Mouse (Mus musculus) heart, embryonic 16.5 days (tissue): Measurements from ENCODE around the gene Atp5g3. TPM values are rescaled to one million over a fixed set of nuclear protein-coding genes. Genes with fewer than 3 reads are reported as not detected.
A peak's percentile ranks its signal among the peaks of the same experiment; 100 is the strongest.

Source experiments
- ATAC-seq: fragments of 200-750 bp; cut with Nextera tagmentation; replicated peaks from 2 replicates; pipeline ENCODE4 v1.8.0; 2017; ENCODE audit warnings: moderate number of reproducible peaks; ENCODE audit not compliant: insufficient read depth, low FRiP score; ENCODE audit errors: extremely low read depth
- H3K27ac ChIP-seq: fragments of 300-500 bp; sonication (generic); 2 replicates; pipeline ENCODE4 v1.5.1; 2014; ENCODE audit warnings: mild to moderate bottlenecking, low read length, control low read depth, moderate library complexity
- H3K27me3 ChIP-seq: fragments of 300-500 bp; sonication (generic); 2 replicates; pipeline ENCODE4 v1.6.1; 2014; ENCODE audit warnings: low read length, mixed read lengths; ENCODE audit not compliant: control insufficient read depth, insufficient read depth
- H3K36me3 ChIP-seq: fragments of 300-500 bp; sonication (generic); 2 replicates; pipeline ENCODE4 v1.6.1; 2014; ENCODE audit not compliant: control insufficient read depth, insufficient read depth
- H3K4me1 ChIP-seq: fragments of 300-500 bp; sonication (generic); 2 replicates; pipeline ENCODE4 v1.6.1; 2014; ENCODE audit warnings: low read length, mixed read lengths; ENCODE audit not compliant: control insufficient read depth, insufficient read depth
- H3K4me2 ChIP-seq: fragments of 300-500 bp; sonication (generic); 2 replicates; pipeline ENCODE4 v1.6.1; 2014; ENCODE audit warnings: low read depth, mild to moderate bottlenecking, control low read depth, low read length
- H3K4me3 ChIP-seq: fragments of 300-500 bp; sonication (generic); 2 replicates; pipeline ENCODE4 v1.5.1; 2014; ENCODE audit warnings: mild to moderate bottlenecking, control low read depth, low read length
- H3K9ac ChIP-seq: fragments of 300-500 bp; sonication (generic); 2 replicates; pipeline ENCODE4 v1.6.1; 2014; ENCODE audit warnings: low read length, control low read depth
- H3K9me3 ChIP-seq: fragments of 300-500 bp; sonication (generic); replicated peaks from 2 replicates; pipeline ENCODE4 v1.6.1; 2016; ENCODE audit warnings: low read length; ENCODE audit not compliant: control insufficient read depth
- WGBS: fragments of 180-500 bp; shearing (Covaris S2); extraction: QIAGEN DNeasy Blood & Tissue Kit; methylation state at CpG from one replicate; pipeline ENCODE4 v1.1.7; 2014; 5-methylcytosine and 5-hydroxymethylcytosine counted together
- polyA plus RNA-seq: library from polyadenylated mRNA; unstranded; fragments of >200 nt; fragmentation: Nextera tagmentation; extraction: Ambion mirVana; gene quantifications from 2 replicates; pipeline ENCODE4 v1.2.1, GENCODE M21; 2015

The Atp5g3 gene
- polyA plus RNA-seq = 3,175 and 3,410 TPM in 2 replicates

GRCm38 (mm10) chr2:73911175-73911700, at the start of gene Atp5g3:
TSS of gene Atp5g3 (minus strand) at chr2:73911326.
- Histone ChIP-seq H3K4me1 (peaks cover 12% of the 10 kb centered on the region), H3K9ac (peak within 1 kb of the TSS; percentile 100)
- under 1% methylated on average over 38 of the region's 38 CpGs for WGBS

GRCm38 (mm10) chr2:73958342-73958741, 47.2 kb upstream of the Atp5g3 start:
- H3K4me3 ChIP-seq = no peak overlapping the region
- no peak overlapping the region for H3K4me2 ChIP-seq
- WGBS = 83% methylated on average over 6 of the region's 6 CpGs
- H3K27ac ChIP-seq = no peak overlapping the region
- no peak overlapping the region for H3K9ac ChIP-seq
- H3K27me3 ChIP-seq = no peaks in the 10 kb centered on the region
- H3K36me3 ChIP-seq = no peaks in the 10 kb centered on the region
- H3K4me1 ChIP-seq = no peaks in the 10 kb centered on the region
- no peaks in the 10 kb centered on the region for H3K9me3 ChIP-seq
- no peak for ATAC-seq

More at GRCm38 (mm10) chr2:73911175-73911700, at the start of gene Atp5g3:
- peak; percentile 94 for ATAC-seq
- Histone ChIP-seq H3K27me3 (no peaks in the 10 kb centered on the region), H3K36me3 (peaks cover 28% of the 10 kb centered on the region), H3K9me3 (no peaks in the 10 kb centered on the region), H3K4me3 (peak within 1 kb of the TSS; percentile 100), H3K27ac (peak within 1 kb of the TSS; percentile 99), H3K4me2 (peak within 1 kb of the TSS; percentile 74)

GRCm38 (mm10) chr2:73953612-73954011, 42.5 kb upstream of the Atp5g3 start:
- 87% methylated on average over 1 of the region's 1 CpGs for WGBS
- Histone ChIP-seq H3K4me2 (no peak overlapping the region), H3K27me3 (no peaks in the 10 kb centered on the region), H3K4me3 (no peak overlapping the region), H3K9ac (no peak overlapping the region), H3K4me1 (peaks cover 3% of the 10 kb centered on the region; the same call in 1 of the 2 replicates), H3K27ac (no peak overlapping the region), H3K9me3 (no peaks in the 10 kb centered on the region), H3K36me3 (no peaks in the 10 kb centered on the region)
- no peak for ATAC-seq

- Histone ChIP-seq H3K4me2 (no peak overlapping the region), H3K9ac (no peak overlapping the region), H3K9me3 (no peaks in the 10 kb centered on the region), H3K4me1 (peaks cover 3% of the 10 kb centered on the region; the same call in 1 of the 2 replicates), H3K27me3 (no peaks in the 10 kb centered on the region), H3K36me3 (no peaks in the 10 kb centered on the region), H3K27ac (no peak overlapping the region), H3K4me3 (no peak overlapping the region)
- ATAC-seq = no peak
- 62% methylated on average over 8 of the region's 8 CpGs for WGBS
These were observed 41.6 kb upstream of the Atp5g3 start for GRCm38 (mm10) chr2:73952597-73953219.

- Histone ChIP-seq H3K4me1 (peaks cover 3% of the 10 kb centered on the region; the same call in 1 of the 2 replicates), H3K4me2 (no peak overlapping the region), H3K36me3 (no peaks in the 10 kb centered on the region), H3K4me3 (no peak overlapping the region), H3K27me3 (no peaks in the 10 kb centered on the region), H3K27ac (no peak overlapping the region), H3K9me3 (no peaks in the 10 kb centered on the region), H3K9ac (no peak overlapping the region)
- WGBS = 88% methylated on average over 2 of the region's 2 CpGs
- ATAC-seq = no peak
These were observed 36.2 kb upstream of the Atp5g3 start for GRCm38 (mm10) chr2:73947360-73947759.

- Histone ChIP-seq H3K4me2 (no peak overlapping the region), H3K9ac (no peak overlapping the region), H3K36me3 (no peaks in the 10 kb centered on the region), H3K4me3 (no peak overlapping the region), H3K27me3 (no peaks in the 10 kb centered on the region), H3K9me3 (no peaks in the 10 kb centered on the region), H3K27ac (no peak overlapping the region), H3K4me1 (no peaks in the 10 kb centered on the region)
- no peak for ATAC-seq
- 89% methylated on average over 8 of the region's 8 CpGs for WGBS
These were observed 32.6 kb upstream of the Atp5g3 start for GRCm38 (mm10) chr2:73943735-73944134.

- ATAC-seq = no peak
- Histone ChIP-seq H3K9ac (no peak overlapping the region), H3K27me3 (no peaks in the 10 kb centered on the region), H3K36me3 (no peaks in the 10 kb centered on the region), H3K4me3 (no peak overlapping the region), H3K4me2 (no peak overlapping the region), H3K9me3 (no peaks in the 10 kb centered on the region), H3K4me1 (no peaks in the 10 kb centered on the region), H3K27ac (no peak overlapping the region)
- WGBS = 74% methylated on average over 3 of the region's 3 CpGs
These were observed 31.7 kb upstream of the Atp5g3 start for GRCm38 (mm10) chr2:73942844-73943243.

GRCm38 (mm10) chr2:73941281-73941680, 30.2 kb upstream of the Atp5g3 start:
- 52% methylated on average over 1 of the region's 1 CpGs for WGBS
- ATAC-seq = no peak

GRCm38 (mm10) chr2:73940471-73940870, 29.3 kb upstream of the Atp5g3 start:
- H3K4me1 ChIP-seq = no peaks in the 10 kb centered on the region
- no peaks in the 10 kb centered on the region for H3K9me3 ChIP-seq
- H3K36me3 ChIP-seq = no peaks in the 10 kb centered on the region
- no peak overlapping the region for H3K27ac ChIP-seq
- no peaks in the 10 kb centered on the region for H3K27me3 ChIP-seq
- no peak overlapping the region for H3K4me2 ChIP-seq
- H3K9ac ChIP-seq = no peak overlapping the region
- ATAC-seq = no peak
- 76% methylated on average over 7 of the region's 7 CpGs for WGBS
- no peak overlapping the region for H3K4me3 ChIP-seq

More at GRCm38 (mm10) chr2:73941281-73941680, 30.2 kb upstream of the Atp5g3 start:
- Histone ChIP-seq H3K27ac (no peak overlapping the region), H3K4me2 (no peak overlapping the region), H3K9ac (no peak overlapping the region), H3K4me1 (no peaks in the 10 kb centered on the region), H3K36me3 (no peaks in the 10 kb centered on the region), H3K9me3 (no peaks in the 10 kb centered on the region), H3K4me3 (no peak overlapping the region), H3K27me3 (no peaks in the 10 kb centered on the region)
